Mouse (Mus musculus) lung, embryonic 16.5 days (tissue): ENCODE results near the gene Tspan9. TPM values are rescaled to one million over a fixed set of nuclear protein-coding genes. Genes with fewer than 3 reads are reported as not detected.

Experiments
- ATAC-seq: fragments of 200-750 bp; cut with Nextera tagmentation; 2 replicates; pipeline ENCODE4 v1.8.0; 2017; ENCODE audit warnings: low read depth, mild to moderate bottlenecking, moderate library complexity
- H3K27ac ChIP-seq: fragments of 300-500 bp; sonication (generic); 2 replicates; pipeline ENCODE4 v1.5.1; 2014; ENCODE audit warnings: mild to moderate bottlenecking, control low read depth, low read length
- H3K27me3 ChIP-seq: fragments of 300-500 bp; sonication (generic); 2 replicates; pipeline ENCODE4 v1.6.1; 2014; ENCODE audit warnings: low read depth, low read length, mixed read lengths; ENCODE audit not compliant: control insufficient read depth, insufficient read depth
- H3K36me3 ChIP-seq: fragments of 300-500 bp; sonication (generic); 2 replicates; pipeline ENCODE4 v1.6.1; 2014; ENCODE audit warnings: low read length; ENCODE audit not compliant: control insufficient read depth, insufficient read depth
- H3K4me1 ChIP-seq: fragments of 300-500 bp; sonication (generic); replicated peaks from 2 replicates; pipeline ENCODE4 v1.6.1; 2014; ENCODE audit warnings: low read length, mixed read lengths; ENCODE audit not compliant: control insufficient read depth, insufficient read depth
- H3K4me2 ChIP-seq: fragments of 300-500 bp; sonication (generic); 2 replicates; pipeline ENCODE4 v1.6.1; 2014; ENCODE audit warnings: low read depth, low read length, control low read depth
- H3K4me3 ChIP-seq: fragments of 300-500 bp; sonication (generic); 2 replicates; pipeline ENCODE4 v1.5.1; 2014; ENCODE audit warnings: mild to moderate bottlenecking, low read length, control low read depth
- H3K9ac ChIP-seq: fragments of 300-500 bp; sonication (generic); 2 replicates; pipeline ENCODE4 v1.6.1; 2014; ENCODE audit warnings: low read length, control low read depth
- H3K9me3 ChIP-seq: fragments of 300-500 bp; sonication (generic); 2 replicates; pipeline ENCODE4 v1.6.1; 2016; ENCODE audit warnings: low read length; ENCODE audit not compliant: control insufficient read depth
- WGBS: fragments of 180-500 bp; shearing (Covaris S2); extraction: QIAGEN DNeasy Blood & Tissue Kit; methylation state at CpG from one replicate; pipeline ENCODE4 v1.1.7; 2014; 5-methylcytosine and 5-hydroxymethylcytosine counted together
- polyA plus RNA-seq: library from polyadenylated mRNA; unstranded; fragments of >200 nt; fragmentation: Nextera tagmentation; extraction: Ambion mirVana; gene quantifications from 2 replicates; pipeline ENCODE4 v1.2.1, GENCODE M21; 2015

Gene Tspan9
- polyA plus RNA-seq, 1 experiment from 2014 or later: 158 TPM

GRCm38 (mm10) chr6:127942421-127942820 is 201.0 kb downstream of the Tspan9 start:
- Histone ChIP-seq H3K4me1 (no peaks in the 10 kb centered on the region), H3K36me3 (0 out of 2 replicates have a peak, but pooled peaks cover 3% of the 10 kb centered on the region), H3K9me3 (no peaks in the 10 kb centered on the region), H3K27ac (no peak overlapping the region), H3K4me2 (no peak overlapping the region), H3K9ac (no peak overlapping the region), H3K27me3 (no peaks in the 10 kb centered on the region), H3K4me3 (no peak overlapping the region)
- 86% methylated on average over 8 of the region's 8 CpGs for WGBS
- no peak for ATAC-seq

GRCm38 (mm10) chr6:127935105-127935504 is 208.3 kb downstream of the Tspan9 start:
- ATAC-seq: no peak
- no peaks in the 10 kb centered on the region for H3K27me3 ChIP-seq
- WGBS: 77% methylated on average over 3 of the region's 3 CpGs
- H3K36me3 ChIP-seq: peaks cover 2% of the 10 kb centered on the region; the same call in 1 of the 2 replicates
- H3K9me3 ChIP-seq: 0 out of 2 replicates have a peak, but pooled peaks cover 2% of the 10 kb centered on the region
- H3K4me1 ChIP-seq: peaks cover 4% of the 10 kb centered on the region
- no peak overlapping the region for H3K27ac ChIP-seq
- H3K9ac ChIP-seq: no peak overlapping the region
- no peak overlapping the region for H3K4me2 ChIP-seq
- H3K4me3 ChIP-seq: no peak overlapping the region

- no peak overlapping the region for H3K4me2 ChIP-seq
- H3K9ac ChIP-seq: no peak overlapping the region
- no peak overlapping the region for H3K4me3 ChIP-seq
- WGBS: 90% methylated on average over 5 of the region's 5 CpGs
- 0 out of 2 replicates have a peak, but pooled peaks cover 2% of the 10 kb centered on the region for H3K9me3 ChIP-seq
- no peak for ATAC-seq
- H3K27ac ChIP-seq: no peak overlapping the region
- H3K27me3 ChIP-seq: no peaks in the 10 kb centered on the region
- peaks cover 2% of the 10 kb centered on the region for H3K36me3 ChIP-seq
- H3K4me1 ChIP-seq: peaks cover 4% of the 10 kb centered on the region
These were observed 209.6 kb downstream of the Tspan9 start for GRCm38 (mm10) chr6:127933841-127934240.

- Histone ChIP-seq H3K9ac (no peak overlapping the region), H3K27ac (no peak overlapping the region), H3K4me3 (no peak overlapping the region), H3K4me2 (no peak overlapping the region), H3K9me3 (0 out of 2 replicates have a peak, but pooled peaks cover 2% of the 10 kb centered on the region), H3K4me1 (peaks cover 4% of the 10 kb centered on the region), H3K27me3 (no peaks in the 10 kb centered on the region), H3K36me3 (peaks cover 2% of the 10 kb centered on the region)
- ATAC-seq: peak; percentile 83
- WGBS: 36% methylated on average over 5 of the region's 5 CpGs
These were observed 210.7 kb downstream of the Tspan9 start for GRCm38 (mm10) chr6:127932697-127933096.

GRCm38 (mm10) chr6:127928682-127929081 is 214.7 kb downstream of the Tspan9 start:
- no peak overlapping the region for H3K9ac ChIP-seq
- no peak overlapping the region for H3K4me3 ChIP-seq
- no peaks in the 10 kb centered on the region for H3K27me3 ChIP-seq
- peaks cover under 1% of the 10 kb centered on the region for H3K36me3 ChIP-seq
- H3K4me1 ChIP-seq: peaks cover 4% of the 10 kb centered on the region
- no peak overlapping the region for H3K4me2 ChIP-seq
- no peaks in the 10 kb centered on the region for H3K9me3 ChIP-seq
- 73% methylated on average over 5 of the region's 5 CpGs for WGBS
- H3K27ac ChIP-seq: no peak overlapping the region
- no peak for ATAC-seq

- H3K36me3 ChIP-seq: no peaks in the 10 kb centered on the region; the same call in 1 of the 2 replicates
- H3K27me3 ChIP-seq: no peaks in the 10 kb centered on the region
- no peaks in the 10 kb centered on the region for H3K9me3 ChIP-seq
- no peak overlapping the region for H3K9ac ChIP-seq
- no peaks in the 10 kb centered on the region for H3K4me1 ChIP-seq
- H3K4me3 ChIP-seq: no peak overlapping the region
- 65% methylated on average over 9 of the region's 9 CpGs for WGBS
- H3K27ac ChIP-seq: no peak overlapping the region
- H3K4me2 ChIP-seq: no peak overlapping the region
- no peak for ATAC-seq
These were observed 217.5 kb downstream of the Tspan9 start for GRCm38 (mm10) chr6:127925915-127926314.

- Histone ChIP-seq H3K4me2 (no peak overlapping the region), H3K27ac (no peak overlapping the region), H3K36me3 (no peaks in the 10 kb centered on the region), H3K9me3 (no peaks in the 10 kb centered on the region), H3K4me1 (peaks cover 3% of the 10 kb centered on the region; the same call in 1 of the 2 replicates), H3K4me3 (no peak overlapping the region), H3K27me3 (no peaks in the 10 kb centered on the region), H3K9ac (no peak overlapping the region)
- 65% methylated on average over 6 of the region's 6 CpGs for WGBS
- ATAC-seq: no peak
These were observed 218.6 kb downstream of the Tspan9 start for GRCm38 (mm10) chr6:127924750-127925149.

GRCm38 (mm10) chr6:127923296-127923695 is 220.1 kb downstream of the Tspan9 start:
- peaks cover 3% of the 10 kb centered on the region; the same call in 1 of the 2 replicates for H3K4me1 ChIP-seq
- 85% methylated on average over 9 of the region's 9 CpGs for WGBS

GRCm38 (mm10) chr6:127921996-127922395 is 221.4 kb downstream of the Tspan9 start:
- Histone ChIP-seq H3K36me3 (no peaks in the 10 kb centered on the region), H3K27me3 (no peaks in the 10 kb centered on the region), H3K4me3 (no peak overlapping the region), H3K4me1 (peaks cover 3% of the 10 kb centered on the region; the same call in 1 of the 2 replicates), H3K9me3 (no peaks in the 10 kb centered on the region), H3K27ac (no peak overlapping the region), H3K9ac (no peak overlapping the region), H3K4me2 (no peak overlapping the region)
- 28% methylated on average over 9 of the region's 9 CpGs for WGBS
- ATAC-seq: no peak

More at GRCm38 (mm10) chr6:127923296-127923695, 220.1 kb downstream of the Tspan9 start:
- Histone ChIP-seq H3K36me3 (no peaks in the 10 kb centered on the region), H3K4me3 (no peak overlapping the region), H3K9me3 (no peaks in the 10 kb centered on the region), H3K4me2 (no peak overlapping the region), H3K9ac (no peak overlapping the region), H3K27me3 (no peaks in the 10 kb centered on the region), H3K27ac (no peak overlapping the region)
- no peak for ATAC-seq
